Mouse (Mus musculus): ENCODE measurements around the gene Abhd14a. TPM values are rescaled to one million over a fixed set of nuclear protein-coding genes. Genes with fewer than 3 reads are reported as not detected.

Abhd14a gene
- polyA plus RNA-seq, 1 experiment from 2014 or later: 51.2 TPM

DNA sequence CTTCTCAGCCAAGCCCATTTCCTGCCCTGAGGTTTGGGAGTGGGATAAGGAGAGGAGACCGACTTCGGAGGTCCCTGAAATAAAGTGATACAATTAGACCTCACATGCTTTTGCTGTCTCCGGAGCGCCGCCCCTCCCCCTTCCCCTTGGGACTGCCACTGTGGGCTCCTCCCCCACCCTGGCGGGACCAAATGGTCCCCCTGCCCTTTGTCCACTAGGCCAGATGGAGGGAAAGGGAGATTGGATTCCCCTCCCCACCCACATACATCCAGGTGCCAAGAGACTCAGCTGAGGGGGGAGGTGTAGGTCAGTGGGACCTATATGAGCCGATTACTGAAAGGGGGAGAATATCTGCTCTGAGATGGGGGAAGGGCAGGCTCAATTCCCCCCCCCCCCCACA is 5.3 kb upstream of the Abhd14a start:
- H3K27me3 ChIP-seq (ENCODE audit: control insufficient read depth, insufficient read depth, low read length): no peaks in the 10 kb centered on the region
- H3K27ac ChIP-seq (replicated peaks; ENCODE audit: low read depth, low read length): peak overlapping the region; percentile 96
- H3K9ac ChIP-seq (replicated peaks; ENCODE audit: low read length): peak overlapping the region; percentile 95
- ATAC-seq (ENCODE audit: low FRiP score, low TSS enrichment) (peak; percentile 7; the same call in 1 of the 2 replicates), DNase-seq (peak; percentile 65)
- no peaks in the 10 kb centered on the region; the same call in 1 of the 2 replicates for H3K36me3 ChIP-seq (ENCODE audit: control insufficient read depth, insufficient read depth, low read length)
- WGBS: 2% methylated on average over 6 of the region's 7 CpGs
- peak overlapping the region; percentile 100 for H3K4me2 ChIP-seq (ENCODE audit: low read length)
- H3K4me1 ChIP-seq (ENCODE audit: control insufficient read depth, insufficient read depth, low read length): peaks cover 48% of the 10 kb centered on the region
- H3K9me3 ChIP-seq (ENCODE audit: control insufficient read depth, low read length): no peaks in the 10 kb centered on the region
- peak overlapping the region; percentile 80 for H3K4me3 ChIP-seq (replicated peaks; ENCODE audit: low read depth, low read length)

- peak overlapping the region; percentile 95; the same call in 1 of the 2 replicates for H3K9ac ChIP-seq (replicated peaks; ENCODE audit: low read length)
Measured at GRCm38 (mm10) chr9:106452351-106452750, 4.9 kb upstream of the Abhd14a start.

DNA sequence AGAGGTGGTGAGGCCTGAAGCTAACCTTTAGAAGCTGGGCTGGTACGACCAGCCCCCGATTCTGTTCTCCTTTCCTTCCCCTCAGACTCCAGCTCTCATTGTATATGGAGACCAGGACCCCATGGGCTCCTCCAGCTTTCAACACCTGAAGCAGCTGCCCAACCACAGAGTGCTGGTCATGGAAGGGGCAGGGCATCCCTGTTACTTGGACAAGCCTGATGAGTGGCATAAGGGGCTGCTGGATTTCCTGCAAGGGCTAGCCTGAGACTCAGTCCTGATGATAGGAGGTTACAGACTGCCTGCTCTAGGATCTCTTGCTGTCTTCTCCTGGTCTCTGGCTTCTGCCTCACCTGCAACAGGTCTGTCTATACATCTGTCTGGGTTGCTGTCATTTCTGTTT is 4.4 kb upstream of the Abhd14a start:
- H3K27ac ChIP-seq (replicated peaks; ENCODE audit: low read depth, low read length): no peak overlapping the region
- no peak overlapping the region for H3K4me3 ChIP-seq (replicated peaks; ENCODE audit: low read depth, low read length)
- no peaks in the 10 kb centered on the region for H3K9me3 ChIP-seq (ENCODE audit: control insufficient read depth, low read length)

More at GRCm38 (mm10) chr9:106452351-106452750, 4.9 kb upstream of the Abhd14a start:
- DNase-seq (no peak), ATAC-seq (ENCODE audit: low FRiP score, low TSS enrichment) (no peak)
- peaks cover 46% of the 10 kb centered on the region for H3K4me1 ChIP-seq (ENCODE audit: control insufficient read depth, insufficient read depth, low read length)
- H3K4me2 ChIP-seq (ENCODE audit: low read length): peak overlapping the region; percentile 100
- peak overlapping the region; percentile 96; the same call in 1 of the 2 replicates for H3K27ac ChIP-seq (replicated peaks; ENCODE audit: low read depth, low read length)
- H3K9me3 ChIP-seq (ENCODE audit: control insufficient read depth, low read length): no peaks in the 10 kb centered on the region
- no peaks in the 10 kb centered on the region for H3K27me3 ChIP-seq (ENCODE audit: control insufficient read depth, insufficient read depth, low read length)
- peak overlapping the region; percentile 80; the same call in 1 of the 2 replicates for H3K4me3 ChIP-seq (replicated peaks; ENCODE audit: low read depth, low read length)
- no peaks in the 10 kb centered on the region; the same call in 1 of the 2 replicates for H3K36me3 ChIP-seq (ENCODE audit: control insufficient read depth, insufficient read depth, low read length)
- 14% methylated on average over 6 of the region's 6 CpGs for WGBS

GRCm38 (mm10) chr9:106451298-106451697 is 3.8 kb upstream of the Abhd14a start:
- no peak for ATAC-seq (ENCODE audit: low FRiP score, low TSS enrichment)
- no peak overlapping the region for H3K27ac ChIP-seq (replicated peaks; ENCODE audit: low read depth, low read length)
- no peak for DNase-seq
- H3K9me3 ChIP-seq (ENCODE audit: control insufficient read depth, low read length): no peaks in the 10 kb centered on the region
- H3K4me2 ChIP-seq (ENCODE audit: low read length): no peak overlapping the region
- H3K36me3 ChIP-seq (ENCODE audit: control insufficient read depth, insufficient read depth, low read length): no peaks in the 10 kb centered on the region; the same call in 1 of the 2 replicates
- H3K9ac ChIP-seq (replicated peaks; ENCODE audit: low read length): no peak overlapping the region
- H3K4me1 ChIP-seq (ENCODE audit: control insufficient read depth, insufficient read depth, low read length): peaks cover 44% of the 10 kb centered on the region
- 74% methylated on average over 11 of the region's 11 CpGs for WGBS
- H3K27me3 ChIP-seq (ENCODE audit: control insufficient read depth, insufficient read depth, low read length): no peaks in the 10 kb centered on the region
- no peak overlapping the region for H3K4me3 ChIP-seq (replicated peaks; ENCODE audit: low read depth, low read length)

More for the DNA sequence above, 4.4 kb upstream of the Abhd14a start:
- peak overlapping the region; percentile 95; the same call in 1 of the 2 replicates for H3K9ac ChIP-seq (replicated peaks; ENCODE audit: low read length)
- peaks cover 44% of the 10 kb centered on the region for H3K4me1 ChIP-seq (ENCODE audit: control insufficient read depth, insufficient read depth, low read length)
- WGBS: 61% methylated on average over 2 of the region's 2 CpGs
- no peaks in the 10 kb centered on the region for H3K27me3 ChIP-seq (ENCODE audit: control insufficient read depth, insufficient read depth, low read length)
- DNase-seq (no peak), ATAC-seq (ENCODE audit: low FRiP score, low TSS enrichment) (no peak)
- no peaks in the 10 kb centered on the region; the same call in 1 of the 2 replicates for H3K36me3 ChIP-seq (ENCODE audit: control insufficient read depth, insufficient read depth, low read length)
- H3K4me2 ChIP-seq (ENCODE audit: low read length): peak overlapping the region; percentile 100; the same call in 1 of the 2 replicates

- Histone ChIP-seq H3K9me3 (ENCODE audit: control insufficient read depth, low read length) (no peaks in the 10 kb centered on the region), H3K4me2 (ENCODE audit: low read length) (no peak overlapping the region), H3K4me1 (ENCODE audit: control insufficient read depth, insufficient read depth, low read length) (peaks cover 40% of the 10 kb centered on the region), H3K4me3 (replicated peaks; ENCODE audit: low read depth, low read length) (no peak overlapping the region), H3K36me3 (ENCODE audit: control insufficient read depth, insufficient read depth, low read length) (no peaks in the 10 kb centered on the region), H3K9ac (replicated peaks; ENCODE audit: low read length) (no peak overlapping the region), H3K27me3 (ENCODE audit: control insufficient read depth, insufficient read depth, low read length) (no peaks in the 10 kb centered on the region), H3K27ac (replicated peaks; ENCODE audit: low read depth, low read length) (no peak overlapping the region)
- 21% methylated on average over 9 of the region's 9 CpGs for WGBS
- no peak for ATAC-seq (ENCODE audit: low FRiP score, low TSS enrichment)
- DNase-seq: no peak
Measured at GRCm38 (mm10) chr9:106450661-106451060, 3.2 kb upstream of the Abhd14a start.

- no peak for ATAC-seq (ENCODE audit: low FRiP score, low TSS enrichment)
- no peaks in the 10 kb centered on the region for H3K27me3 ChIP-seq (ENCODE audit: control insufficient read depth, insufficient read depth, low read length)
- no peak for DNase-seq
- no peak overlapping the region for H3K4me2 ChIP-seq (ENCODE audit: low read length)
- no peaks in the 10 kb centered on the region for H3K36me3 ChIP-seq (ENCODE audit: control insufficient read depth, insufficient read depth, low read length)
- 91% methylated on average over 8 of the region's 8 CpGs for WGBS
- no peaks in the 10 kb centered on the region for H3K9me3 ChIP-seq (ENCODE audit: control insufficient read depth, low read length)
- H3K27ac ChIP-seq (replicated peaks; ENCODE audit: low read depth, low read length): no peak overlapping the region
- H3K4me1 ChIP-seq (ENCODE audit: control insufficient read depth, insufficient read depth, low read length): peaks cover 33% of the 10 kb centered on the region
- no peak overlapping the region for H3K9ac ChIP-seq (replicated peaks; ENCODE audit: low read length)
- no peak overlapping the region for H3K4me3 ChIP-seq (replicated peaks; ENCODE audit: low read depth, low read length)
Measured at GRCm38 (mm10) chr9:106449947-106450346, 2.5 kb upstream of the Abhd14a start.

DNA sequence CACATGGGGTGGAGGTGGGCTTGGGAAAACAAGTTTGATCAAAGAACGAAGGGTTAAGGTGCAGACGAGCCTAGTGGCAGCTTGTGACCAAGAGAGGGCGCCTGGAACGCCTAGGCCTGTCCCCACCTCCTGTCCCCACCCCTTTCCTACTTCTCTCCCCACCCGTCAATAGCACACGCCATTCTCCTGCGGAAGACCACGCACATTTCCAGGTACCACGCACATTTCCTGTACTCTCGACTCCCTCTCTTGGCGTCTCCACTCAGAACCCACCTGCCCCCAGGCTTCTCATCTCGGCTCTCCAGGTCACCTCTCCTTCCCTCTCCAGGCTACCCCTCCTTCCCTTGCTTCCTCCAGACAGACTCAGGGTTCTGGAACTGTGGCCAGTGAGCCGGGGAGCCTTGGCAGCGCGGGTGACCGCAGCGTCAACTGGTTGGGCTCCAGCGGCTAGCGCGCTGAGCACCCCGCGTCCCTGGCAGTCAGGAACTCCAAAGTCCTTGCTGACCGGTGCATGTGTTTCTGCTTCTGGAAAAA is 1.1 kb upstream of the Abhd14a start:
- no peaks in the 10 kb centered on the region for H3K9me3 ChIP-seq (ENCODE audit: control insufficient read depth, low read length)
- peaks cover 32% of the 10 kb centered on the region for H3K4me1 ChIP-seq (ENCODE audit: control insufficient read depth, insufficient read depth, low read length)
- 2% methylated on average over 23 of the region's 23 CpGs for WGBS
- H3K27ac ChIP-seq (replicated peaks; ENCODE audit: low read depth, low read length): no peak overlapping the region
- peak; percentile 84 for DNase-seq
- no peaks in the 10 kb centered on the region for H3K36me3 ChIP-seq (ENCODE audit: control insufficient read depth, insufficient read depth, low read length)
- H3K4me2 ChIP-seq (ENCODE audit: low read length): peak overlapping the region; percentile 76
- H3K4me3 ChIP-seq (replicated peaks; ENCODE audit: low read depth, low read length): peak overlapping the region; percentile 33
- peak overlapping the region; percentile 47; the same call in 1 of the 2 replicates for H3K9ac ChIP-seq (replicated peaks; ENCODE audit: low read length)
- peak; percentile 41; the same call in 1 of the 2 replicates for ATAC-seq (ENCODE audit: low FRiP score, low TSS enrichment)
- H3K27me3 ChIP-seq (ENCODE audit: control insufficient read depth, insufficient read depth, low read length): no peaks in the 10 kb centered on the region

DNA sequence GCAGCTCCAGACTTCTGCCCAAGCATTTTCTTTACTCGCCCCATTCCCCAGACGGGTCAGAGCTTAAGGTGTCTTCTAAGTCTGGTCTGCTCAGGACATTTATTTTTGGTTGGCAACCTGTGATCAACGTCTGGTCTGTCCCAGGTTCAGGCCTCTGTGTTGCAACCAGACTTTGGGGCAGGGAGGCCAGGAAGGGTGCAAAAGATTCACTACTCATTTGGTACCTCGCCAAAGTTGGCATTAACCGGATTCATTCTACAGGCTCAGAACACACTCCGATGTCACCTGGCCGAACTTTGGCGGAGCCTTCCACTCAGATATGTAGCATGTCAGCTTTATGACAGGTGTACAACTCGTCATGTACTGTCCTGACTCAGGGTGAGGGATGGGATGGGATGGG is 473 bp upstream of the Abhd14a start:
- 39% methylated on average over 9 of the region's 9 CpGs for WGBS
- H3K27ac ChIP-seq (replicated peaks; ENCODE audit: low read depth, low read length): 0 out of 2 replicates have a peak overlapping the region, but pooled peaks have one; percentile 77
- no peaks in the 10 kb centered on the region for H3K9me3 ChIP-seq (ENCODE audit: control insufficient read depth, low read length)
- no peaks in the 10 kb centered on the region for H3K27me3 ChIP-seq (ENCODE audit: control insufficient read depth, insufficient read depth, low read length)
- DNase-seq: no peak
- no peaks in the 10 kb centered on the region for H3K36me3 ChIP-seq (ENCODE audit: control insufficient read depth, insufficient read depth, low read length)
- H3K9ac ChIP-seq (replicated peaks; ENCODE audit: low read length): peak overlapping the region; percentile 70; the same call in 1 of the 2 replicates
- H3K4me1 ChIP-seq (ENCODE audit: control insufficient read depth, insufficient read depth, low read length): peaks cover 32% of the 10 kb centered on the region
- H3K4me2 ChIP-seq (ENCODE audit: low read length): peak overlapping the region; percentile 76
- peak overlapping the region; percentile 51 for H3K4me3 ChIP-seq (replicated peaks; ENCODE audit: low read depth, low read length)
- no peak for ATAC-seq (ENCODE audit: low FRiP score, low TSS enrichment)

DNA sequence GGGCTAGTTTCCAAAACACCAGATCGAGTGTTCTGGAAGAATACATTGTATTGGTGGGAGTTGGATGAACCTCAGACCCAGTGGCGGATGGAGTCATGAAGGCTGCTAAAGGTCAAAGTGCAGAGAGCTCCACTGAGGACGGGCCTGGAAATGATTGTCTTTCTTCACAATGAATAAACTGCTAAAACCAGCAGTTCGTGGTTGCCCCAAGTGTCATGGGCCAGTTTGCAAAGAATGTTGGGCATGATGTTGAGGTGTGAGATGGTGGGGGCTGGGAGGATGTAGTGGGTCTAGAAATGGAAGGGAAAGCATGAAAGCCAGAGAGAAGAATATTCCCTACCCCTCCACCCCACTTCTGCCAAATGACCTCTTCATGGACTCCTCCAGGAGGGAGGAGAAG is 2.6 kb downstream of the Abhd14a start:
- no peaks in the 10 kb centered on the region for H3K9me3 ChIP-seq (ENCODE audit: control insufficient read depth, low read length)
- no peak overlapping the region for H3K4me2 ChIP-seq (ENCODE audit: low read length)
- no peak for DNase-seq
- no peak for ATAC-seq (ENCODE audit: low FRiP score, low TSS enrichment)
- H3K27me3 ChIP-seq (ENCODE audit: control insufficient read depth, insufficient read depth, low read length): no peaks in the 10 kb centered on the region
- no peaks in the 10 kb centered on the region for H3K36me3 ChIP-seq (ENCODE audit: control insufficient read depth, insufficient read depth, low read length)
- no peak overlapping the region for H3K27ac ChIP-seq (replicated peaks; ENCODE audit: low read depth, low read length)
- H3K9ac ChIP-seq (replicated peaks; ENCODE audit: low read length): no peak overlapping the region
- no peak overlapping the region for H3K4me3 ChIP-seq (replicated peaks; ENCODE audit: low read depth, low read length)
- WGBS: 75% methylated on average over 4 of the region's 4 CpGs
- H3K4me1 ChIP-seq (ENCODE audit: control insufficient read depth, insufficient read depth, low read length): peaks cover 26% of the 10 kb centered on the region
